Mouse (Mus musculus) adrenal gland, postnatal 4 days (tissue): ENCODE data around the gene Gm28230. TPM values are rescaled to one million over a fixed set of nuclear protein-coding genes. Genes with fewer than 3 reads are reported as not detected.

Experiments
- DNase-seq, 2 experiments: peaks; one replicate each; pipeline ENCODE4 v3.0.0; 2021 to 2022; ENCODE audit warnings: low spot score in 2 of 2, mixed read lengths in 2 of 2
- long read RNA-seq, 2 experiments: library from polyadenylated mRNA; stranded (forward); transcript quantifications; one replicate each; pipeline ENCODE4 v2.0.0; 2021
- total RNA-seq, 2 experiments: library from RNA; stranded (reverse); gene quantifications; 2 replicates each; pipeline ENCODE4 v1.2.3; 2021

The Gm28230 gene
- 1 to 10 TPM; 1.4 to 3.7 TPM for total RNA-seq
- long read RNA-seq, experiment 1, partial matches to known transcripts: 0 of 2 reads
- long read RNA-seq, experiment 1, other reads (novel, unspliced or antisense): 2 of 2 reads
- long read RNA-seq, experiment 2, partial matches to known transcripts: 2 of 6 reads
- long read RNA-seq, experiment 2, other reads (novel, unspliced or antisense): 4 of 6 reads

DNA sequence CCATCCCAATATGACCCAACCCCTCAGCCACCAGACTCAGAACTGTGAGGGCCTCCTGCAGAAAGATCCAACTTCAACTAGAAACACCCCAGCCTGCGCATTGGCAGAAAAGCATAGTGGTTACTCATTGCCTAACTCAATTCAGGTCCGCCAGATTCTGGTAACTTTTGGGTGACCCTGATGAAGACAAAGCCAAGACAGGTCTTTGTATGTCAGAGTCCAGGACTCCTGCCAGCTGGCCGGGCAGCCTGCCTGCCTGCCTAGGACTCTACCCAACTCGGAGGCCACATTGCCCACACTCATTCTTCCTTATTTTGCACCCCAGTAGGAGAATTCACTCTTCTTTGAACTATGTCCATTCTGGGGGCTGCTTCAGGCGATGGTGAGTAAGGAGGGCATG lies at the start of gene Gm28230:
Gene Gm28230 (plus strand): TSS at position 178 of the 400 bp plus-strand sequence.
- DNase-seq: no peak

- no peak for DNase-seq
Observed at GRCm38 (mm10) chr2:74677106-74677505, 49.4 kb upstream of the Gm28230 start.

DNA sequence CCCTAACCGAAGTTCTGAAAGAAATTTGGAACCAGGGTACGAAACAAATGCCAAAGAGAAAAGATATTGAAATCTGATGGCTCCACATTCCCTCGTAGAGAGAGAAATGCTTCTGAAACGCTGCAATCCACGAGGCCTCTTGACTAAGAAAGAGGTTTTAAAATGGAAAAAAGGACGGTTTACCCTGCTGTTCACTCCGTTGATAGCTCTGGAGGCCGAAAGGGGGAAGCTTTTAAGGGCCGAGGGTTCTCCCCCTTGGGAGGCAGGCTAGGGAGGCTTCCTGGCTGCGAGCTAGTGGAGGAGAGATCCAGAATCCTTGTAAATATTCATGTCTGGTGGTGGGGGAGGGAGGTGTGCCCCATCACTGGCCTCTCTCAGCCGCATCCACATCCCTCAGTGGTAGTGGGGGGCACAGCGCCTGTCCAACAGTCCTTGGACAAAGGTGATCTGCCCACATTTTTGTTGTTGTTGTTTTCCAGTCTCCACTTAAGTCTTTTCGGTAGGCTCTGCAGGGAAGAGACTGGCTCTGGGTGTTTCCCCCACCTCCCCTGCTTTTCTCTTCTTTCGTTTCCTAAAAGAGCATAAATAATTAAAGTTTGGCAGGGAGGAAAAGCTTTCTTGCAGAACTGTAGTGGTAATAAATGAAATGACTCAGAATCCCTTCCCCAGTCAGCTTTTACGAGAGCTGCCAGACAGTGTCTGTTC lies 47.5 kb upstream of the Gm28230 start, which contains the start of gene Hoxd11:
Gene Hoxd11 (plus strand): TSS at position 667 of the 705 bp plus-strand sequence.
- DNase-seq: no peak

DNA sequence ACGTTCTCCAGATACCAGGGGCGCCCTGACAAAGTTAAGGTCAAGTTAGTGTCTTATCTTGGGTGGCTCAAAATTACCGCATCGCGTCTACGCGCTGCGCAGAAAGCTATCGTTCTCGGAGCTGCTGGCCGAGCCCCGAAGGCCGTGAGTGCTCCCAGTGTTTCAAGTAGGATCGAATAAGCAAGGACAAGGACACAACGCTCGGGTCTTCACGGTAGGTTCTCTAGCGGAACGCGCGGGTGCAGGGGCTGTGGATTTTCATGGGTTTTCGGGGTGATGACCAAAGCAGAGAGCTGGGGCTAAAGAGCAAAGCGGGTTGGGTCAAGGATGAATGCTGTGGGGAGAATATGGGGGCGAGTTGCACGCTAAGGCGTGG lies 46.9 kb upstream of the Gm28230 start:
- DNase-seq: no peak

DNA sequence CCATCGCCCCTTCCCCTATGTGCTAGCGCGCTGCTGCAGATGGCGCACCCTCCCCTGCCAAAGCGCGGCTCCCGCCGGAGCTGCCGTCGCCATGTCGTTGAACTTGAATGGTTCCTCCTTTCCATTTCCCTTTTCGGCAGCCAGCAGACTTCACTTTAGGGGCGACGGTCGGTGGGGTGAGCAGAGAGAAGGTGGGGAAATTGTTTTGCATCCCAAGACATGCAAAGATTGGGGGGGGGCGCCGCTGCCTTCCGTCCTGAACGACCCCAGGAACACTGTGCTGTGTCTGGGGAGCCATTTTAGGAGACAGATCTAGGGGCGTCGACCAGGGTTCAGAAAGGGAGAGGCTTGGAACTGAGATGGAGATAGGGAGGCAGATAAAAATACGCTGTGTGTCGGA lies 46.5 kb upstream of the Gm28230 start:
- no peak for DNase-seq

- no peak for DNase-seq
Observed at GRCm38 (mm10) chr2:74680561-74681398, 45.7 kb upstream of the Gm28230 start.

GRCm38 (mm10) chr2:74681594-74682531 lies 44.7 kb upstream of the Gm28230 start:
- DNase-seq: no peak

- no peak for DNase-seq
Observed at GRCm38 (mm10) chr2:74682796-74683195, 43.7 kb upstream of the Gm28230 start.

DNA sequence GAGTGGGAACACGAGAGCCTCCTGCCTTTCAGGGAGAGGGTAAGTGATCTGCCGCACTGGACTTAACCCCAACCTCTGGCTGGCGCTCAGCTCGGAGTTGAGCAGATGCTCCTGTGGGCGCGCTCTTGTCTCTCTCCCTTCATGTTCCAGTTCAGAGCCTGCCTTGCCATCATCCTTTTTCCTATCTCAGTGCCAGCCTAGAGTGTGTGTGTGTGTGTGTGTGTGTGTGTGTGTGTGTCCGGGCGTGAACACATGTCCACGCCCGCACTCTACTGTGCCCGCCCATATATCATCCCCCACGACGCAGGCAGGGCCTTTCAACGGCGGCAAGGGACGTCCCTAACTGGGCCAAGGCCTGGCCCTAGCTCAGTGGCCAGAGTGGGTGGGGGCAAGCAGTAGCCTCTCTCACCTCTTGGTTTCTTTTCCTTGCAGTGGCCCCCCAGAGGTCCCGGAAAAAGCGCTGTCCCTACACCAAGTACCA lies 43.0 kb upstream of the Gm28230 start:
- DNase-seq: no peak

GRCm38 (mm10) chr2:74684106-74684505 lies 42.4 kb upstream of the Gm28230 start:
- DNase-seq: no peak

DNA sequence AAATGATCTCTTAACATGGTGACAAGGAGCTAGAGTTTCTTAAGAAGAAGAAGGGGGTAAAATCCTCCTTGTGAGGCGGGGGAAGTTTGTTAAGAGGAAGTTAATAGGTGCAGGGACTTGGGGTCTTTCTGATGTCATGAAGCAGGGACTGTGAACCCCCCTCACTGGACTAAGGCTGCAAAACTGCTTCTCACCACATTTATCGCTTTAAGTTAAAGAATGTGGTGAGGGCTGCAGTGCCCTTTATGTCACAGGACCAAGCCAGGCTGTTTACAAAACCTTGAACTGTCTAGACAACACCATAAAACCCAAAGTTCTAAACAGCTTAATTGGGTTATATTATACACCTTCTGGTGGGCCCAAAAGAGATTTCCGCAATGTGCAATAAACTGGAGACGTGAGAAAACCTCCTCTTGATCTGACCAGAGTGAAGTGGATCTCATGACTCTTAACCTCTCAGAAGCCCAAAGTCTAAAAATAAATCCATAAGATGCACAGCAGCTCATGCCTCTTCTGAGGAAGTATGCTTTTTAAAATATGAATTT lies 41.4 kb upstream of the Gm28230 start:
- DNase-seq: no peak

GRCm38 (mm10) chr2:74686301-74686987 lies 40.1 kb upstream of the Gm28230 start:
- DNase-seq: no peak

DNA sequence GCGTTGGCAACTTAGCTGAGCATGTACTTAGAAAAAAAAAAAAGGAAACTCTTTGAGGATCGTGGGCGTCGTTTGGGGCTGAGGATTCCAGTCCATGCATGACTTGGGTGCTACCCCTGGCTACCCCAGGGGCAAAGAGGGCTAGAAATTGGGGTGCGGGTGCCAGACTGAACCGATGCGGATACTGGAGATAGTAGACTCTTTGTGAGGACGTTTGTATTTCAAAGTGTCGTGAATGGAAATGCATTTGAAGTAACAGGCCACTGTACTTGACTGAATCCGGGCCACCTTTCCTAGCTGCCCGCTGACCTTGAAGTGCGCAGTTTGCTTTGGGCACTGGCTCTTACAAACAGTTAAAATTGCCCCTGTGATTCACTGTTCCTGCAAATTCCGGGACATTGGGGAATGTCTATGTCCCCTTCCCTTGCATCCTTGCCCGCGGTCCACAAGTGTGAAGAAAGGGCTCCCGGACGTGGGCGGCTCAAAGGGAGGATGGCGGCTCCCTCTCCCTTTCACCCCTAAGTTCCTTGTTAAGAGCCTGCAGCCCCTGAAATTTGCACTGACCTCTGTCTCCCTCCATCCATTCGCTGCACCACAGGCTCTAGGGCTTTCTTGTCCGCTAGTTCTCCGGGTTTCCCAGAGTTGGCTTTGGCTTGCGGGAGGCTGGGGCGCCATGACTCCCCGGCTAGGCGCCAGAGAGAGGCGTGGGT lies 39.4 kb upstream of the Gm28230 start:
- no peak for DNase-seq

DNA sequence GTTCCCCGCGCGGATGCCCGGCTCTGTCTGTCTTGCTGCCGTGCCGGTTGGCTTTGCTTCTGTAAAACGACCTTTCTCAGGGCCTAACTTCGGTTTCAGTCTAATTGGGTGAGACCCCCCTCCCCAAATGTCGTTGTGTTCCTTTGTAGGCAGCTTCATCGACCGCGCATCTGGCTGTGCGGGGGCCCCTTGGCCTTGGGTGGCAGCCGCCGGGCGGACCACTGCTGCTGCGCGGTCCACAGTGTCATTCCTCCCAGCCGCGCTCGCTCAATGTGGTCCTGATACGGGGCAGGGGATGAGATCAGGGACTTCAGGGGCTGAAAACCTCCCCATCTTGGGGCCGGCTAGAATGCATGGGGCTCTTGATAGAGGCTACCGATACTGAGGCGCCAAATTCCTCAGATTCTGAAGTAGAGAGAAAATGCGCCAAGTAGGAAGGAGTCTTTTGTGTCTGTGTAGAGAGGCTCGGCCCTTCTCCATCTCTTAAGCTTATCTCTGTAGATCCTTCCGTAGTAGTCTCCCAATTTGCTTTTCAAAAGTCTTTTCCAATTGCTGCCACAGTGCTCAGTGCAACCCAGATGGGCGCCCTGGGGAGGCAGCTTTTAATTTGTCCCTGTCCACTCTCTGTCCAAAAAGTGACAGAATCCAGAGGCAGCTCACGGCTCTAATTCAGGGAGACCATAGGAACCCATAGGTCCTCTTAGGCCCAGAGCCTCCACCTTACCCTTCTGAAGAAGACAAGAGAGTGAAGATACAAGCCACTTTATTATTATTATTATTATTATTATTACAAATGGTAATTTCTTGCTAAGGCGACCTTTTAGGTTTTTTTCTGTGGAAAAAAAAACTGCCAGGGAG lies 38.6 kb upstream of the Gm28230 start:
- DNase-seq: no peak

DNA sequence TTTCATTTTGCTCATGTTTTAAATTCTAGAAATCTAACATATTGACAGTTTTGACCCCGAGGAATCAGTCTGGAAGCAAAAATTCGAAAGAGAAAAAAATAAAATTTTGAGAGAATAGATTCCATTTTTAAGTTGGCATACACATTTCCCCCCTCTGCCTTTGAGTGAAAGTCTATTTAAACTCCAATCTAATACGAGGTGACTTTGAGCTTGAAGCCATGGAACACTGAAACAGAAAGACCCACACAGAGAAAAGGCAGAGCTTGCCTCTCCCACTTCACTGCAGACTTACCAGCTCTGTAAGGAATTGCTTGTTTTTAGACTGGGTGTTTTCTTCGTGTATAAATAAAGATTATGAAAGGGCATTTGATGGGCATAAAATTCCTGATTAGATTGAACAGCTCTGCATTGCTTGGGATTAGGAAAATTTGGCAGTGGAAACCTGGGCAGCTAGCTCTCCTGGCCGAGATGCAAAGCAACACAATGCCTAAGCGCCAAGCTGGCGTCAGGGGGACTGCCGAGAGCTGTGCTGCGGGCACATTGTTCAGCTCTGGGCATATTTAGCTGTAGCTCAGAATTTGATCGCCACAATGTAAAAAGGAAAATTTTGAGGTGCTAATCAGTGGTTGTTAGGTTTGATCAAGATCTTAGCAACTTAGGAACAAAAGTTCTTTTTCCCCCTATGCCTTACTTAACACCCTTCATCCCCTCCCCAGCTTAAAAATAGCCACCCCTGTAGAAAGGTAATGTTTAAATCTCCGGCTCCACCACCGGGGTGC lies 37.5 kb upstream of the Gm28230 start:
- DNase-seq: no peak

- no peak for DNase-seq
Observed at GRCm38 (mm10) chr2:74689574-74690337, 36.8 kb upstream of the Gm28230 start.

GRCm38 (mm10) chr2:74690338-74690716 lies 36.2 kb upstream of the Gm28230 start:
- no peak for DNase-seq
